Mouse (Mus musculus) heart, postnatal 4 days (tissue): ENCODE measurements at regions not wholly inside any gene's neighbourhood (a gene's known extent, or its start where the extent isn't known, plus 50 kb on each side); places are given as distances from the start of the nearest gene placed in this dataset.

Source experiments
- DNase-seq: peaks from one replicate; pipeline ENCODE4 v3.0.0; 2021

DNA sequence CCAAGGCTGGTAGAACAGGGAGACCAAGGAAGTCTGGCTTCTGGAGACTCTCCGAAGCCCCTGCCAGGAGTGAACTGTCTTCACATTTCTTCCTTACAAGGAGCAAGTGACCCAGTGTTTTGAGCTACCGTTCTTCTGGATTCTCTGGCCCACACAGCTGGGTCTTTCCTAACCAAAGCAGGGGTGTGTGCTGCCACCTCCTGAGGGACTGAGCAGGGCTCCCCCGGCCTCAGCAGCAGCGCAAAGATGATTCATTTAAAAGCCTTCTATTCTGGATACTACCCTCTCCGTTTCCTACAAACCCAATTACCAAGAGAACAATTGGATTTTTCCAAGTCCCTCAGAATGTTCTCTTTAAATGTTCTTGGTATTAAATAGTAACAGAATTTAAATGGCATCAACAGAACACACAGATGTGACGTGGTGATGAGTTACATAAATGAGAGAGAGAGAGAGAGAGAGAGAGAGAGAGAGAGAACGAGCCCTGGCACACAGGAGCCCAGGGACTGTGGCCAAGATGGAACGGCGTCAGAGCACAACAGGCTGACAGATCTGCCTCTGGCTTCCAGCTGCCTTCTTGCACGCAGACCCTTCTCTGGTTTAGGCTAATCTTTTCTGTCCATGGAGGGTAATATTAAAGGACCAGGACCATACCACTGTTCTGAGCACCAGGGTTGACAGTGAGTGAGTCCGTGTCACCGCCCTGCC lies 191.6 kb downstream of the Agtpbp1 start:
- peak; percentile 37 for DNase-seq

GRCm38 (mm10) chr13:59392828-59393227 lies 192.2 kb downstream of the Agtpbp1 start:
- no peak for DNase-seq

DNA sequence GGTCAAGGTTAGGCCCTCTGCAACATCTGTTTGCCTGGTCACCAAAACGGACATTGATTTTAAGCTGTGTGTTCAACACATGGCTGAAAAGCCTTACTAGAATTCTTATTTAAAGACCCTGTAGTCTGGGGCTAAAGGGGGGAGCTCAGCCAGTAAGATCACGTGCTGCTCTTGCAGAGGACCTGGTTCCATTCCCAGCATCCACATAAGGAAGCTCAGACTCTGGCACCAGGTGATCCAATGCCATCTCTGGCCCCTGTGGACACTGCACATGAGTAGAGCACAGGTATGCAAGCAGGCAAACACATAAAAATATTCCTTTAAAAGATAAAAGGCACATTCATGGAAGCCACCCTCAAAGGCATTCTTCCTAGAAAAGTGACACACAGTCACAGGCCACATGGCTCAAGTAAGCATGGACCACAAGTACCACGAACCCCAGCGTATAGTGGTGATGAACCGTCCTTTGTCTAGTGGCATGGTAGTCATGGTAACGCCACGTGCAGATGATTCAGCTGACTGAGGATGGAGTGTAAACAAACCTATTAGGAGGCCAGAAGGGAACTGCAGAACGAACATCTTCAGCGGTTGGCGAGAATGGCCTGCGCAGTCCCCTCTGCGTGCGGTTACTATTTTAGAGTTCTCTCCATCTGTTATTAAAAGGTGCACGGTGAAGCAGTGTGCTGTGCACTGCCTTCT lies 197.3 kb downstream of the Agtpbp1 start:
- DNase-seq = no peak

DNA sequence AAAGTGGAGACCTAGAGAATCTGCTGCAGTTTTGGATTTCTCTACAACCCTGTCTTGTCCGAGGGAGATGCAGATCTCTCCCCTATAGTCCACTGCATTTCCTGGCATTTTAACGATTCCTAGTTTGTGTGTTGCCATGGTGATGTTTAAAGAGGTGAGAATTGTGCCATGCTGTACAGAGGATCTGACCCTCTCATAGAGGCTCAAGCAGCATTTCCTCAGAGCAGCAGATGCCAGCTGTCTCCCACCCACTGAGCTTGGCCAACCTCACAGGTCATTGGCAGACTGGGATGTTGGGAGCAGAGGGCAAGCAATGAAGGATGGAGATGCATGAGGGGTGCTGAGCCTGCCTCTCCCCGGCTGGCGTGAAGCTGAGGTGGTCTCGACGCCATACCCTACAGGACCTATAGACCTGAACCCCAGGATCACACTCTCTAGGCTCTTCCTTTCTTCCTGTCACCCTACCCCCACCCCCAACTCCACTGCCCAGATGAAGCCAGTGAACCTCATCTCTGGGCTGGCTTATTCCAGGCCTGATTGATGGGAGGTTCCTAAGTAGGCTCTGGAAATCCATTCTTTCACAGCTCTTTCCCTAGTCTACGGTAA lies 198.0 kb downstream of the Agtpbp1 start:
- DNase-seq = no peak

DNA sequence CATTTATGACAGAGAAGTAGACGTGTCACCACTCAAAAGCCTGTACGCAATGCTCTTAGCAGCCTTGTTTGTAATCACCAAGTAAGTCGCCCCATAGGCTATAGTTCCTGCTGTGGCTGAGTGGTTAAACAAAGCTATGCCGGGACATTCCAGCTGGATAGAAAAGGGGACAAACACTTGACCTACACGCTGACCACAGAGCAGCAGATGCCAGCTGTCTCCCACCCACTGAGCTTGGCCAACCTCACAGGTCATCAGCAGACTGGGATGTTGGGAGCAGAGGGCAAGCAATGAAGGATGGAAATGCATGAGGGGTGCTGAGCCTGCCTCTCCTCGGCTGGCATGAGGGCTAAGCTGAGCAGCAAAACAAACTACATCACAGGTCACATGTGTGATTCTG lies 199.2 kb downstream of the Agtpbp1 start:
- no peak for DNase-seq

DNA sequence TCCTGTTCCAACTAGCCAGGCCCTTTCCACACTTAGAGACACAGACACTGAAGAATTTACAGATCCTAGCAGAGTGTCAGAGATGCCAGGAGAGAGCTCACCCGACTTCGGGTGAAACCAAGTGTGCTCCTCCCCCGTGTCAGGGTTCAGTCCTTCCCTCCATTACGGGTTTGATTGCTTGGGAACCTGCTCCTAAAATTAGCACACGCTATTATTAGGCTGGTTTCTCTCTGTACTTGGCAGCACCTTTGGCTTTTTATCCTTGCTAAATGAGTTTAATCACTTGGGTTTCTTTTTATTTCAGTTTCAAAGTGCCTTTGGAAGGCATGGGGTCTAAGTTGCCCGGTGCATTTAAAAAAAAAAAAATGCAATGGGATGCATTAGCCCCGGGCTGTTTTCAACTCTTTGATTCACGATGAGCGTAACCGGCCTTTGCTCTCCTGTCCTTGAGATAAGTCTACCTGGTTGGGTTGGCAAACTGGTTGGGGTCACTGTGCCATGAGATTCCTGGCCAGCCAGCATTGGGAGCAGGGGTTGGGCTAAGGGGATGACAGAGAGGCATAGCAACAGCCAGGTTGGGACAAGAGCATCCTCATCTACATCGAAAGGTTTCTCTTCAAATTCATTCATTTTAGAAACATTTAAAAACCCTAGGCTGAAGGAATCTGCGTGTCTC lies 214.7 kb downstream of the Agtpbp1 start:
- DNase-seq = peak; percentile 22

DNA sequence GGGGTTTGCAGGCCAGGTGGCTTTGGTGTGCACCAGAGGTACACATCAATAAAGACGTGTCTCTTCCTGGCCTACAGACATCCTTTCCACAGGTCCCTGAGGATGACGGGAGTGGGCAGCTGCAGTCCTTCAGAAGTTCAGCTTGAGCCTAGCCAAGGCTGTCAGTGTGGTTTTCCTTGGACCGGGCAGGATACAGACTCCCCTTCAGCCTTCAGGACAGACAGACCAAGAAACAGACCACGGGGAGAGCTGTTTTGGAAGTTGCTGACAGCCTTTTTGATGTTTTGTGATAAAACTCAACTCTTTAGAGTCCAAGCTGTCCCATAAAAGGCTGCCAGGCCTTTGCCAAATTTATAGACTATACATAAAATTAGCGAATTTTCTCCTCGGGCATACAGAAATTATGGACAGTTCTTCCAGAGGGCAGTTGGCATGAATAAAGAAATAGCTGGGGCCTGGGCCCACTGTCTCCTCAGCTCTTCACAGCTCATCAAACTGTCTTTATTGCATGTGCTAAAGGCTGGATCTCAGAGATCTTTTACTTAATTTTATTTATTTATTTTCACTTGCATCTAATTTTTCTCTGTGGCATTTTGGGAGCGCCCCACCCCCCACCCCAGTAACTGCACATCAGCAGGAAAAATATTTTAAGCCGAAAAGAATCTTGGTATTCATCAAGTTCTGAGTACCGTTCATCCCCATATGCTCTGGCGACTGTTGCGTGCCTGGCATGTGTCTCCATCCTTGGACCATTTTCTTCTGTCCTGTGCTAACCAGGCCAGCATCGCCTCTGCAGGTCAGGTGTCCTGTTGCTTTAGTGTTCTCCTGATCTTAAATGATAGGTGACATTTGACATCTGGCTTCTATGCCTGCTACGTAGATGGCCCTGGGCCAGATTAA lies 216.2 kb downstream of the Agtpbp1 start:
- DNase-seq = no peak

GRCm38 (mm10) chr13:59365460-59365859 lies 219.6 kb downstream of the Agtpbp1 start:
- DNase-seq = peak; percentile 85

DNA sequence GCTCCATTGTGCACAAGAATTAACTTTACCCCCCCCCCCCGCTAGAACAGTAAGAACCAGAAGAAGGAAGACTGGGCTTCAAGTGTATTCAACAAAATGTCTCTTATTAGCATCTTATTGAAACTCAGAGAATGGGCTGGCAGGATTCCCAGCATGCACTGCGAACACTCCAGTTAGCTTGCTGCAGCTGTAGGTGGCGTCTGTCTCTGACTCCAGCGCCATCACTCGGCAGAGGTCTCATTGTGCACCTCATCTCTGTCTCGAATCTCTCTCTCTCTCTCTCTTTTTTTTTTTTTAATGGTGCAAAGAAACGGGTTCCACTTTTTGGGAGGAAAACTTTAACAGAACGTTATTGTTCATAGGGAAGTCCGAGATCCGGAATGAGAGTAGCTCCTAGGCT lies 221.6 kb downstream of the Agtpbp1 start:
- DNase-seq = no peak

DNA sequence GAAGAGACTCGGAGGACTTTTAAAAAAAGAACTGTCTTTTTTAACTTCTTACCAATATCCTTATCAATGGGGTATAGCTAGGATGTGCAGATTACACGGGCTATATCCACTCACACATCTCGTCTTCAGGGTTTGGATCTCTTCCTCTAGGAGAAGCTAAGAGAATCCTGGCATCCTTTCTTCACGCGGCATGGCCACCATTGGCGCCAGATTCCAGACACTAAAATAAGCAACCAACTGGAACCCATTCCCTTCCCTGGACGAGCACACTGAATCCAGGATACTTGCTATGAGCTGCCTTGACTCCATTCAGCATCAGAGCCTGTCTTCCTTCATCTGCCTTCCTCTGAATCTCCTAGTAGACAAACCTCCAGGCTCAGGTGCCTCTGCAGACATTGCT lies 223.7 kb downstream of the Agtpbp1 start:
- no peak for DNase-seq

GRCm38 (mm10) chr13:59360026-59360425 lies 225.0 kb downstream of the Agtpbp1 start:
- DNase-seq = no peak

DNA sequence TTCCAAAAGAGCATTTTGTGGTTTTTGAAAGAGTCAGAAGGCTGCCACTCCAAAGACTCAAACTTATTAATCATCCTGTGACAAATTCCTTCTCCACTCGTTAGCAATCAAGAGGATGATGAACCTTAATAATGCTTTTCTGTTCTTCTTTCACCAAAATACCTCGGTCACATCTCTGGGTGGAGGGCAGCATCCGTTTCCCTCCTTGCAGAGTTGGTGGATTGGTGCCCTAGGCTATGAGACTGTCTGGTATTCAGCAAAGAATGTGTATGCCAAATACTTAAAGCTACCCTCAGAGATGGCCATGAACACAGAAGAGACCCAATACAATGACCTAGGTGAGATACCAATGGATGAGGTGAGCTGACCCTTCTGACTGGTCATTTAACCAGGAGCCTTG lies 226.6 kb downstream of the Agtpbp1 start:
- DNase-seq = no peak

DNA sequence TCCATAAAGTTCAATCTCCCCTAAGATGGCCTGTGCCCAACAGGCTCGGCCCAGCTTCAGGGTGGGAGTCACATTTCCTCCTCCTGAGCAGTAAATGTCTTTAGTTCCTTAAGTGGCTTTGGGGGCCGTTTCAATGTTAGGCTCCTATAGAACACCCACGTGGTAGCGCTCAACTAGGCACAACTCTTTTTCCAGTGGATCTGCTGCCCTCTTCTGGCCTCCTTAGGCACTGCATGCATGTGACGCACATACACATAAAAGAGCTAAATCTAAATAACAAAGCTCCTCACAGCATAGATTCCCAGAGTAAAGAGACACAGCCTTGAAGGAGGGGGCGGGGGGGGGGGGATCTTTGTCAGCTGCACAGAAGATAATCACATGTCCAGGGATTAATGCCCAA lies 233.6 kb downstream of the Agtpbp1 start:
- DNase-seq = peak; percentile 12

DNA sequence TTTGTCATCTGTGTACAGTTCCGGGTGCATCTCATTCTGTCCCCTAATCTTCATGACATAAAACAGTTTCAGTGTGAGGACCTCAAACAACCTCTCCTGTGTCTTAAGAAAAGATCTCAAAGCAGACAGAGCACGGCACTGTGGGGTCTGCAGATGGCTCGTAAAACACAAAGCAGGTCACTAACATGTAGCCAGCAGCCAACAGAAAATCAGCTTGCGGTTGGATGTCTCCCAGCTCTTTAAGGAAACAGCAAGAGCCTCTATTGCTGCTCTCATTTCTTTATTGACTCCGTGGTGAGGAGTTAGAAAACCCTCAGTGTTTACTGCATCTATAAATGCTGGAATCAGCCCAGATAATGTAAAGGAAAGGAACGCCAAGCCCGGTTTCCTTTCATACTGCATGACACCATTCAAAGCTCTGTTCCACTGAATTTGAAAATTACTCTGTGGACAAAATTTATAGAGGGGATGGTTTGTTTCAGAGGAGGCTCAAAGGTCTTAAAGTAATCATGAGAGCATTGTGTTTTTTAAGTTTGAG lies 234.3 kb downstream of the Agtpbp1 start:
- no peak for DNase-seq

- DNase-seq = no peak
These were observed 236.5 kb downstream of the Agtpbp1 start for GRCm38 (mm10) chr13:59348510-59348909.

- DNase-seq = peak; percentile 62
These were observed 243.2 kb downstream of the Agtpbp1 start for GRCm38 (mm10) chr13:59341871-59342270.

DNA sequence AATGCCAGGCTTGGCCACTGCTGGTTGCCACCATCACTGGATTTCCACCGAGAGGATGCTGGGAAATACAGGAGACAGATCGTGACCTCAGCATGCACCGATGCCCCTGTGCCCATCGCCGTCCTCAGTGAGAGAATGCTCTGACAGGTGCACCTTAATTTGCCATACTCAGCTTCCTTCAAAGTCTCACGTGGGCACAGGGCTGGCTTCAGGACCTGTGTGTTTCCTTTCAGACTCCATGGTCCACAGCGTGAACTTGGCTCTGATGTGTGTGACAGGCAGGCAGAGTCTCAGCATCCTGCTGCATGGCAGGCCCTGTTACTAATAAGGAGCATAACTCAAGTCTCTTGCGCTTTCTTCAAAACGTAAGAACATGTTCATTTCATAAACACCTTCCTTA lies 246.6 kb downstream of the Agtpbp1 start:
- no peak for DNase-seq

DNA sequence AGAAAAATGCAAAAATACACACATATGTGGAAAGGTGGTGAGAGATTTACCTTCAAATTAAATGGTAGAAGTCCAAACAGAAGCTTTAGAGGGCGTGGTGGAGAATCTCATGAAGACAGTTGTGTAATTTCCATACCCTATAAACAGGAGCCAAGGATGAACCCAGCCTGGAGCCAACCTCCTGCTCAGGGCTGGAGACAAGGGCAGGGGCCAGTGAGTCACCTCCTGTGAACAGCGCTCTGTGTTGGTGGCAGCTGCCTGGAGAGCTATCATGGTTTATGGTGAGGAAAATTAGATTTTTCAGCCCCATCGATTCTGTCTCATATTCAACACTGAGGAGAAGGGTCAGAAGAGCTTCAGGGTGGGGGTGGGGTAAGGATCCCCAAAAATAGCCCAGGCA lies 261.1 kb downstream of the Agtpbp1 start:
- no peak for DNase-seq

- peak; percentile 56 for DNase-seq
These were observed 261.6 kb downstream of the Agtpbp1 start for GRCm38 (mm10) chr13:59323441-59323840.

GRCm38 (mm10) chr13:59320261-59320660 lies 264.8 kb downstream of the Agtpbp1 start:
- no peak for DNase-seq

- no peak for DNase-seq
These were observed 267.5 kb downstream of the Agtpbp1 start for GRCm38 (mm10) chr13:59317458-59318005.

DNA sequence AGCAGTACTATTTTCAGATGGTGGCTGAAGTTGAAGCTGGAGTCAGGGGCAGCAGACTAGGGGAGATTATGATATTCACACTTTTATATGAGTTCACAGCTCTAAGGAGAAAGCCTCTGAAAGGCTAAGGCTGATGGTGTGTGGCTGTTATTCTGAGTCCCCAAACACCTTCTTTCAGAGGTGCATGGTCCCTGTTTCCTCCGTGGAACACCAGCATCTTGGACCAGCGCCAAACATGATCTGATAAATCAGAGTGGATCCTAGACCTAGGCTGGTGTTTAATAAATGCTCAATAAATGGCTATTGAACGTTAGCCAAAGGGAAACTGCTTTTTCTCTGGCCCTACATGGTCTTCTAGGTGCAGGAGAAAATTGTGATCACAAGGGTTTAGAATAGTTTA lies 269.2 kb downstream of the Agtpbp1 start:
- no peak for DNase-seq
